Mouse (Mus musculus): ENCODE measurements around the gene Olfr328.
"Not testable (repeated sequence)": the region's sequence is repeated elsewhere in the genome, so short reads cannot be mapped to it uniquely, and the experiment has no call there.

Gene Olfr328

GRCm38 (mm10) chr11:58555536-58555935 is at the start of gene Olfr328:
Gene Olfr328, minus strand, starts transcription at chr11:58555636.
- no peak for TF ChIP-seq GATA4 (IDR thresholded peaks at IDR 0.05; ENCODE audit: insufficient replicate concordance, low read length)

- peak; percentile 51; the same call in 1 of the 2 replicates for TF ChIP-seq GATA4 (IDR thresholded peaks at IDR 0.05; ENCODE audit: insufficient replicate concordance, low read length)
These were observed 49.8 kb upstream of the Olfr328 start for GRCm38 (mm10) chr11:58605228-58605627.

- TF ChIP-seq GATA4 (IDR thresholded peaks at IDR 0.05; ENCODE audit: insufficient replicate concordance, low read length), result no peak
These were observed 49.3 kb upstream of the Olfr328 start for GRCm38 (mm10) chr11:58604688-58605087.

DNA sequence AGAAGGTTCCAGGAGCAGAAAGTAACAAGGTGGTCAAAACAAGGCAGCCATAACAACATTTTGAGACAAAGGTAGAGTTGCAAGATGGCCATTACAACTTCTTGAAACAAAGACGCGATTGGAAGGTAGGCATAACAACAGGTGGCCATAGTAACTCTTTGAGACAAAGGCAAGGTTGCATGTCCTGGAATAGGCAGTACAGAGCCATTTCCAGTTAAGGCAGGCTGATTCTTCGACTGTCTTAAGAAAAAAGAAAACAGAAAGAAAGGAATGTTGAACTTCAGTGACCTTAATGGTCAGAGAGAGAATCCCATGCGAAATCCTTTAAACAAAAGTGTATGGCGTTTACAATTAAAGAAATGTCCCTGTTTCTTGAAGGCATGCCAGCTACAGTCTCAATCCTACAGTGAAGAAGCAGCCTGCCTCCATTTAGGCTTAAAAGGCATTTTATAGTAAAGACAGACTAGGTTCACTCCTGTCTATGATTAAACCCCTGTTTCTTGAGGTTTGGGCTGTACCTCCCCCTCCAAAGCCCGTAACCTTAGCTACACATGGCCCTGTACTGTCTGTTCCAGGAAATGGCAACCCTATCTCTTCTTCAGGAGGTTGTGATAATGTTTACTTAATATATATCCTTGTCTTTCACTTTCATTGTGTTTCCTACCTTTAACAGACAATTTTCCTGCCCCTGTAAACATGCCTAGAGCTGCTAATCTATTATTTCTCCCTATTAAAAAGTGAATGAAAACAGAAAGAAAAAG is 47.5 kb upstream of the Olfr328 start:
- TF ChIP-seq GATA4 (IDR thresholded peaks at IDR 0.05; ENCODE audit: insufficient replicate concordance, low read length), result no peak

GRCm38 (mm10) chr11:58602062-58602461 is 46.6 kb upstream of the Olfr328 start:
- TF ChIP-seq GATA4 (IDR thresholded peaks at IDR 0.05; ENCODE audit: insufficient replicate concordance, low read length), result no peak

DNA sequence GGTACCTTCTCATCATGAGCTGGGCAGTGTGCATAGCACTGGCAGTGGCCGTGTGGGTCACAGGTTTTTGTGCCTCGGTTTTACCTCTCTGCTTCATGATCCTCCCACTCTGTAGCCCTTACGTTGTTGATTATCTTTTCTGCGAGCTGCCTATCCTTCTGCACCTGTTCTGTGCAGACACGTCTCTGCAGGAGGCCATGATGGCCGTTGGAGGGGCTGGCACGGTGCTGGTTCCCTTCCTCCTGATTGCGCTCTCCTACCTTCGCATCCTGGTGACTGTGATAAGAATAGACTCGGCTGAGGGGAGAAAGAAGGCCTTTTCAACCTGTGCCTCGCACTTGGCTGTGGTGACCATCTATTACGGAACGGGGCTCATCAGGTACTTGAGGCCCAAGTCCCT is 42.4 kb upstream of the Olfr328 start:
- TF ChIP-seq GATA4 (IDR thresholded peaks at IDR 0.05; ENCODE audit: insufficient replicate concordance, low read length), result no peak

DNA sequence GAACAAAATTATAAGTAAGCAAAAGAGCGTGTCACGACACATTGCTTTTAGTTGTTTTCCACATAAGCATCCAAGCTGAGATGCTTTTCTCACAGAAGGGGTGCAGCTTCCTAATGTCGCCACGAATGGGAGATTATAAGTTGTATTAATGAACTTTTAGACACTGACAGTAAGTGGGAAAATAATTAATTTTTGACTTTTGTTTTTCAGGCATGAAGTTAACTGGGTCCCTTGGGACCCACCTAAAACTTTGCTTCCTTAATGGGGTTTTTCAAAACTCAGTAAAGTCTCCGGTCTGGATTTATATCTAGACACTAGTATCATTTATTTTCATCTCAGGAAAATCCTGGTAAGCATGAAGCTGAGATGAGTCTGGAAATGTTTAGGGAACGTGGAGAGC is 39.4 kb upstream of the Olfr328 start, which contains the start of gene Olfr324:
TSS of gene Olfr324 (plus strand) at position 301 of the 400 bp plus-strand sequence.
- no peak for TF ChIP-seq GATA4 (IDR thresholded peaks at IDR 0.05; ENCODE audit: insufficient replicate concordance, low read length)

DNA sequence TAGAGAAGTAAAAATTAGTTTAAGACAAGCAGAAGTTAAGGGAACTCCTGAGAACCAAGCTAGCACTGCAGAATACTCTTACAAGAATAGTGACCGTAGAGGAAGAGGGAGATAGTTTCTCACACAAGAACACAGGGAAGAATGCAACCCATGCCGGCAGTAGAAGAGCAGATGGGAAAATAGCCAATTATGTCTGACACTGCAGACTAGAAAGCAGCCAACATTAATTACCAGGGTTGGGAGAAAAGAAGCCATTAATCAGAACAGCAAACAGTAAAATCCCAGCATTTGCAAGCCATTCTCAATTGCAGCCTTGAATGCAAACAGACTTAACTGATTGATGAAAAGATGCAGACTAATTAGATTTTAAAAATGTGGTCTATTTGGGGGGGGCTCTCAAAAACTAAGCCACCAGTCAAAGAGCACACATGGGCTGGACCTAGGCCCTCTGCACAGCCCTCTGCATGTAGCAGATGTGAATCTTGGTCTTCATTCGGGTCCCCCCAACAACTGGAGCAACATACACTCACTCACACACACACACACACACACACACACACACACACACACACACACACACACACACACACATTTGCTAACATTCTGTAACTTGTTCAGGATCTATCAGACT is 33.3 kb upstream of the Olfr328 start:
- no peak for TF ChIP-seq GATA4 (IDR thresholded peaks at IDR 0.05; ENCODE audit: insufficient replicate concordance, low read length)

GRCm38 (mm10) chr11:58587898-58588348 is 32.5 kb upstream of the Olfr328 start:
- TF ChIP-seq GATA4 (IDR thresholded peaks at IDR 0.05; ENCODE audit: insufficient replicate concordance, low read length), result no peak

GRCm38 (mm10) chr11:58578636-58579035 is 23.2 kb upstream of the Olfr328 start:
- TF ChIP-seq GATA4 (IDR thresholded peaks at IDR 0.05; ENCODE audit: insufficient replicate concordance, low read length), result no peak

GRCm38 (mm10) chr11:58577430-58577829 is 22.0 kb upstream of the Olfr328 start, which contains the start of gene Olfr325:
Gene Olfr325, plus strand, starts transcription at chr11:58577730.
- no peak for TF ChIP-seq GATA4 (IDR thresholded peaks at IDR 0.05; ENCODE audit: insufficient replicate concordance, low read length)

GRCm38 (mm10) chr11:58570405-58570804 is 15.0 kb upstream of the Olfr328 start, which contains the start of gene Olfr224:
Gene Olfr224, minus strand, starts transcription at chr11:58570553.
- no peak for TF ChIP-seq GATA4 (IDR thresholded peaks at IDR 0.05; ENCODE audit: insufficient replicate concordance, low read length)

DNA sequence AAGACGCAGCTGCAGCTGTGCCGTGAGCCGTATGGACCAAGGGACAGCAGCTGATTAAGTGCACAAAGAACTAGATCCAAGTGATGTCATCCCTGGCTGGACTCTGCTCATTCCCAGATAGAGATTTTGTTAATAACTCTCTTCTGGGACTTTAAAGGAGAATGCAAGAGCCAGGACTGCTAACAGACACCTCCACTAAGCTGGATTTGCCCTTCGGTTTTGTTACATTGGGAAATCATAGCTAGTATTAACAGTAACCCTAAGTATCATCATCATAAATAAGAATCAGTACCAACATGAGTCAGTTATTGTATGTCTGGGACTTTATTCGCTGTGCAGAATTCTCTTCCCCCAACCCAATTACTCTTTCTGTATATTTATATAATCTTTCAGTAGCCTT is 9.1 kb downstream of the Olfr328 start, which contains the start of gene Olfr329-ps:
TSS of gene Olfr329-ps (minus strand) at position 101 of the 400 bp plus-strand sequence.
- TF ChIP-seq GATA4 (IDR thresholded peaks at IDR 0.05; ENCODE audit: insufficient replicate concordance, low read length), result no peak

- not testable (repeated sequence) for TF ChIP-seq GATA4 (IDR thresholded peaks at IDR 0.05; ENCODE audit: insufficient replicate concordance, low read length)
These were observed 20.7 kb downstream of the Olfr328 start, which contains the start of gene Olfr330 for GRCm38 (mm10) chr11:58534736-58535135. Gene Olfr330, minus strand, starts transcription at chr11:58534836.

DNA sequence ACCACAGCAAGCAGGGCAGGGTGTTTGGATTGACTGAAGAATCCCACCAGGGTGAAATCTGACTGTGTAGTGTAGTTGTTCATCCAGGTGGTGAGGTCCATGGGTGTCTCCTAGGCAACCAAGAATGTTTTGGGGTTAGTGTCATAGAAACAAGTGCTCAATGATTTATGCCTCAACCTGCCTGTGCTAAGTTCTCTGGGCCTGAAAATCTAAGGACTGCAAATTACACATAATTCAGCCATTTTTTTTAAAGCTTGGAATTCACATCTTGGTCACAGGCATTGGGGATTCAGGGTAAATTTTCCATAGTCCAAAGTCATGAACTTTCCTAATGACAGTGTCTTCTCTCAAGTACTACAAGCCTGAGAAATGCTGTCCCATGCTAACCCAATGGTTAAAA is 53.0 kb downstream of the Olfr328 start, which contains the start of gene Olfr331:
TSS of gene Olfr331 (minus strand) at position 101 of the 400 bp plus-strand sequence.
- not testable (repeated sequence) for TF ChIP-seq GATA4 (IDR thresholded peaks at IDR 0.05; ENCODE audit: insufficient replicate concordance, low read length)
